19 mouse cellular contexts compared by ENCODE assay signal in genomic region chr1:153103186-153103554, GRCm38 (mm10).
DNase-seq lines count a peak whose midpoint lies in the region; TF ChIP-seq lines count a peak whose summit lies in the region.
"Had no signal": no experiment of that assay in that cellular context is flagged by ENCODE, and none has a peak within 500 bp of the region (broad histone marks: within the 10 kb centered on the region; RNA-seq: fewer than 3 reads in every experiment).

No protein-coding gene starts in this region.

- in situ Hi-C loops in ES-E14 (cut with MboI; ENCODE audit: low sequenced_read_pairs in 2 of 2, unreplicated experiment in 2 of 2), result no loop called here

- H3K4me3 ChIP-seq in ES-E14 (ENCODE audit: insufficient read depth in 1 of 2, low read depth in 1 of 2, low read length in 2 of 2, poor library complexity in 1 of 2, severe bottlenecking in 1 of 2), result no peak overlapping the region
- H3K4me3 ChIP-seq: embryonic facial prominence, embryonic 13.5 days; embryonic facial prominence, embryonic 15.5 days; erythroblast, embryonic 14.5 days; forebrain, embryonic 10.5 days; forebrain, embryonic 12.5 days had no signal

- H3K36me3 ChIP-seq in ES-E14 (ENCODE audit: control insufficient read depth, insufficient read depth, low read length, poor library complexity, severe bottlenecking), result no peaks in the 10 kb centered on the region
- H3K36me3 ChIP-seq: embryonic facial prominence, embryonic 13.5 days; embryonic facial prominence, embryonic 15.5 days; forebrain, embryonic 10.5 days; forebrain, embryonic 12.5 days had no signal

- no peak overlapping the region for H3K9ac ChIP-seq in ES-E14 (ENCODE audit: insufficient read depth, low read depth, low read length, poor library complexity, severe bottlenecking)
- H3K9ac ChIP-seq: embryonic facial prominence, embryonic 13.5 days; embryonic facial prominence, embryonic 15.5 days; forebrain, embryonic 12.5 days had no signal

- no peaks in the 10 kb centered on the region for H3K9me3 ChIP-seq in ES-E14 (ENCODE audit: control insufficient read depth, insufficient read depth, low read depth, low read length)
- H3K9me3 ChIP-seq: embryonic facial prominence, embryonic 13.5 days; embryonic facial prominence, embryonic 15.5 days; forebrain, embryonic 10.5 days; forebrain, embryonic 12.5 days had no signal

- peak; percentile 69 for DNase-seq in 3134 (ENCODE audit: extremely low read depth, insufficient read length, low spot score)
- no peak for DNase-seq in ES-E14 (ENCODE audit: low read depth, low spot score)
- peak; percentile 30 for DNase-seq in ZHBTc4 (ENCODE audit: low read depth, low spot score)
- no peak for DNase-seq in cerebellum, postnatal 4 days (ENCODE audit: low spot score in 2 of 2)
- DNase-seq in lung, postnatal 14 days, result no peak
- DNase-seq: adrenal gland, adult 2 months; adrenal gland, postnatal 10 days; adrenal gland, postnatal 25 days; cerebellum, adult 11 months; cerebellum, adult 18-20 months; cerebellum, adult 9-10 months; cerebellum, postnatal 10 days; cerebellum, postnatal 25 days; embryo, embryonic 11 days had no signal

- H3K4me1 ChIP-seq in ES-E14 (ENCODE audit: control insufficient read depth in 2 of 2, insufficient read depth in 2 of 2, low read length in 2 of 2, poor library complexity in 1 of 2), result peaks cover 2 to 27% of the 10 kb centered on the region in 2 experiments; a peak in 2 of 4 replicates

- H3K27ac ChIP-seq in ES-E14 (ENCODE audit: insufficient read depth, low read depth, low read length, poor library complexity, severe bottlenecking), result no peak overlapping the region
- H3K27ac ChIP-seq: embryonic facial prominence, embryonic 13.5 days; embryonic facial prominence, embryonic 15.5 days; forebrain, embryonic 10.5 days; forebrain, embryonic 12.5 days had no signal

TF ChIP-seq in ES-E14, 5 proteins besides CTCF, POLR2A, EP300 and RAD21:
- TF ChIP-seq MAFK (IDR thresholded peaks at IDR 0.05; ENCODE audit: insufficient read depth, low read depth, low read length), result no peak
- TF ChIP-seq CHD2 (IDR thresholded peaks at IDR 0.05; ENCODE audit: low read depth, low read length), result no peak
- TF ChIP-seq HCFC1 (IDR thresholded peaks at IDR 0.05; ENCODE audit: borderline replicate concordance, insufficient read depth, low read length), result no peak
- peak; percentile 5; the same call in 1 of the 2 replicates for TF ChIP-seq ZNF384 (IDR thresholded peaks at IDR 0.05; ENCODE audit: low read depth, low read length)
- TF ChIP-seq ZC3H11A (IDR thresholded peaks at IDR 0.05; ENCODE audit: borderline replicate concordance, low read depth, low read length), result no peak

Comparison
In these comparisons a context has a peak if more than half of its experiments do, and no peak if none do; other contexts are left out.
1. DNase-seq: peak in 3134 (single experiment) and ZHBTc4 (single experiment); none in ES-E14 (single experiment), cerebellum, postnatal 4 days (0 of 2) and lung, postnatal 14 days (single experiment).